ENCODE assay signal across 8 mouse cellular contexts in genomic region chr10:81417227-81418215, GRCm38 (mm10). TPM values are rescaled to one million over a fixed set of nuclear protein-coding genes. Genes with fewer than 3 reads are reported as not detected.
DNase-seq lines count a peak whose midpoint lies in the region; ATAC-seq and TF ChIP-seq lines count a peak whose summit lies in the region.

No protein-coding gene starts in this region.

- H3K9ac ChIP-seq in embryonic facial prominence, embryonic 14.5 days (ENCODE audit: low read depth, low read length): peak overlapping the region; percentile 63
- peak overlapping the region; percentile 68 for H3K9ac ChIP-seq in hindbrain, embryonic 13.5 days

- peak overlapping the region; percentile 96 for H3K27ac ChIP-seq in layer of hippocampus, adult 2 months
- H3K27ac ChIP-seq in embryonic facial prominence, embryonic 14.5 days (replicated peaks; ENCODE audit: low read depth, low read length): peak overlapping the region; percentile 93
- peak overlapping the region; percentile 74 for H3K27ac ChIP-seq in hindbrain, embryonic 13.5 days

- no peaks in the 10 kb centered on the region for H3K9me3 ChIP-seq in embryonic facial prominence, embryonic 14.5 days (ENCODE audit: control insufficient read depth, low read length)
- H3K9me3 ChIP-seq in hindbrain, embryonic 13.5 days: no peaks in the 10 kb centered on the region

- no peak for DNase-seq in layer of hippocampus, adult 2 months (ENCODE audit: low spot score in 2 of 2)
- DNase-seq in layer of hippocampus, adult 9-10 months (ENCODE audit: low spot score): no peak
- DNase-seq in embryonic facial prominence, embryonic 14.5 days (ENCODE audit: low spot score): no peak
- DNase-seq in lung, postnatal 10 days: peak; percentile 7
- no peak for DNase-seq in ovary, adult 18-20 months (ENCODE audit: low spot score)
- DNase-seq in frontal cortex, postnatal 14 days (ENCODE audit: low spot score in 2 of 2): no peak
- DNase-seq in spleen, adult 12 weeks (ENCODE audit: low spot score): no peak

- 47% methylated on average over 11 of the region's 12 CpGs for WGBS in embryonic facial prominence, embryonic 14.5 days
- 47% methylated on average over 12 of the region's 12 CpGs for WGBS in hindbrain, embryonic 13.5 days

- H3K27me3 ChIP-seq in embryonic facial prominence, embryonic 14.5 days (replicated peaks; ENCODE audit: control insufficient read depth, insufficient read depth, low read length): no peaks in the 10 kb centered on the region
- 0 out of 2 replicates have a peak, but pooled peaks cover 12% of the 10 kb centered on the region for H3K27me3 ChIP-seq in hindbrain, embryonic 13.5 days

- no peak for TF ChIP-seq CTCF in layer of hippocampus, adult 2 months (conservative IDR thresholded peaks at IDR 0.05)

- no peak for ATAC-seq in embryonic facial prominence, embryonic 14.5 days (ENCODE audit: low read depth)
- ATAC-seq in hindbrain, embryonic 13.5 days (ENCODE audit: low FRiP score): peak; percentile 4; the same call in 1 of the 2 replicates

- peak overlapping the region; percentile 56 for H3K4me2 ChIP-seq in embryonic facial prominence, embryonic 14.5 days (ENCODE audit: low read depth, low read length)
- H3K4me2 ChIP-seq in hindbrain, embryonic 13.5 days: peak overlapping the region; percentile 49

- peak overlapping the region; percentile 33 for H3K4me3 ChIP-seq in layer of hippocampus, adult 2 months
- peak overlapping the region; percentile 24 for H3K4me3 ChIP-seq in embryonic facial prominence, embryonic 14.5 days (ENCODE audit: low read depth, low read length)
- peak overlapping the region; percentile 27 for H3K4me3 ChIP-seq in hindbrain, embryonic 13.5 days

- peaks cover 48% of the 10 kb centered on the region for H3K4me1 ChIP-seq in embryonic facial prominence, embryonic 14.5 days (ENCODE audit: control insufficient read depth, insufficient read depth, low read length)
- peaks cover 65% of the 10 kb centered on the region for H3K4me1 ChIP-seq in hindbrain, embryonic 13.5 days (replicated peaks)

- peaks cover 42% of the 10 kb centered on the region for H3K36me3 ChIP-seq in embryonic facial prominence, embryonic 14.5 days (ENCODE audit: control insufficient read depth, insufficient read depth, low read length)
- peaks cover 16% of the 10 kb centered on the region for H3K36me3 ChIP-seq in hindbrain, embryonic 13.5 days

RNA-seq across cellular contexts. Expression of gene Smim24, which starts 24.7 kb away (rescaled TPM):
- 1 to 10 TPM; 1.9 to 2.1 TPM for total RNA-seq in layer of hippocampus, adult 2 months (2021)
- polyA plus RNA-seq in embryonic facial prominence, embryonic 14.5 days (2014; fragmentation: Nextera tagmentation; extraction: Ambion mirVana): 3.9 and 4.1 TPM in 2 replicates
- polyA plus RNA-seq in hindbrain, embryonic 13.5 days (2015; fragmentation: Nextera tagmentation; extraction: Ambion mirVana): 1.8 TPM in 2 replicates

RNA-seq across cellular contexts. Expression of gene Gm48552, which starts 28.7 kb away (rescaled TPM):
- 1 to 10 TPM; 5.5 to 8.1 TPM for total RNA-seq in layer of hippocampus, adult 2 months (2021)
- 0.77 and 0.88 TPM in 2 replicates for polyA plus RNA-seq in embryonic facial prominence, embryonic 14.5 days (2014; fragmentation: Nextera tagmentation; extraction: Ambion mirVana)
- polyA plus RNA-seq in hindbrain, embryonic 13.5 days (2015; fragmentation: Nextera tagmentation; extraction: Ambion mirVana): 2.0 and 2.3 TPM in 2 replicates

RNA-seq across cellular contexts. Expression of gene Gm48551, which starts 33.3 kb away (rescaled TPM):
- 1 to 10 TPM; 4.4 to 6.1 TPM for total RNA-seq in layer of hippocampus, adult 2 months (2021)
- 2.4 and 2.6 TPM in 2 replicates for polyA plus RNA-seq in embryonic facial prominence, embryonic 14.5 days (2014; fragmentation: Nextera tagmentation; extraction: Ambion mirVana)
- 6.5 and 8.1 TPM in 2 replicates for polyA plus RNA-seq in hindbrain, embryonic 13.5 days (2015; fragmentation: Nextera tagmentation; extraction: Ambion mirVana)

RNA-seq across cellular contexts. Expression of gene Dohh, which starts 33.3 kb away (rescaled TPM):
- total RNA-seq in layer of hippocampus, adult 2 months (2021): 10 to 100 TPM; 75.9 to 79.7 TPM
- polyA plus RNA-seq in embryonic facial prominence, embryonic 14.5 days (2014; fragmentation: Nextera tagmentation; extraction: Ambion mirVana): 61.4 and 67.1 TPM in 2 replicates
- polyA plus RNA-seq in hindbrain, embryonic 13.5 days (2015; fragmentation: Nextera tagmentation; extraction: Ambion mirVana): 72.1 and 74.8 TPM in 2 replicates

RNA-seq across cellular contexts. Expression of gene Nfic, which starts 37.9 kb away (rescaled TPM):
- 10 to 100 TPM; 60.0 to 60.1 TPM for total RNA-seq in layer of hippocampus, adult 2 months (2021)
- 100.0 and 103 TPM in 2 replicates for polyA plus RNA-seq in embryonic facial prominence, embryonic 14.5 days (2014; fragmentation: Nextera tagmentation; extraction: Ambion mirVana)
- polyA plus RNA-seq in hindbrain, embryonic 13.5 days (2015; fragmentation: Nextera tagmentation; extraction: Ambion mirVana): 21.3 and 22.4 TPM in 2 replicates
